Mouse (Mus musculus): ENCODE results near the gene Rpp14.

- TF ChIP-seq CEBPB (IDR thresholded peaks at IDR 0.05; ENCODE audit: low read depth) = no peak
- no peak for TF ChIP-seq MAX (IDR thresholded peaks at IDR 0.05)
- TF ChIP-seq CTCF (IDR thresholded peaks at IDR 0.05; ENCODE audit: control insufficient read depth, insufficient read depth, insufficient read length) = no peak
- no peak for TF ChIP-seq FOSL1 (IDR thresholded peaks at IDR 0.05; ENCODE audit: insufficient read depth, low read length, poor library complexity, severe bottlenecking)
- TF ChIP-seq MYOG (IDR thresholded peaks at IDR 0.05; ENCODE audit: control insufficient read depth, extremely low read depth, insufficient read length) = no peak
Observed at GRCm38 (mm10) chr14:8102676-8103075, 22.5 kb downstream of the Rpp14 start.

Measured in C2C12 (cell line).